Mouse (Mus musculus): ENCODE measurements around the gene Axin2.

DNA sequence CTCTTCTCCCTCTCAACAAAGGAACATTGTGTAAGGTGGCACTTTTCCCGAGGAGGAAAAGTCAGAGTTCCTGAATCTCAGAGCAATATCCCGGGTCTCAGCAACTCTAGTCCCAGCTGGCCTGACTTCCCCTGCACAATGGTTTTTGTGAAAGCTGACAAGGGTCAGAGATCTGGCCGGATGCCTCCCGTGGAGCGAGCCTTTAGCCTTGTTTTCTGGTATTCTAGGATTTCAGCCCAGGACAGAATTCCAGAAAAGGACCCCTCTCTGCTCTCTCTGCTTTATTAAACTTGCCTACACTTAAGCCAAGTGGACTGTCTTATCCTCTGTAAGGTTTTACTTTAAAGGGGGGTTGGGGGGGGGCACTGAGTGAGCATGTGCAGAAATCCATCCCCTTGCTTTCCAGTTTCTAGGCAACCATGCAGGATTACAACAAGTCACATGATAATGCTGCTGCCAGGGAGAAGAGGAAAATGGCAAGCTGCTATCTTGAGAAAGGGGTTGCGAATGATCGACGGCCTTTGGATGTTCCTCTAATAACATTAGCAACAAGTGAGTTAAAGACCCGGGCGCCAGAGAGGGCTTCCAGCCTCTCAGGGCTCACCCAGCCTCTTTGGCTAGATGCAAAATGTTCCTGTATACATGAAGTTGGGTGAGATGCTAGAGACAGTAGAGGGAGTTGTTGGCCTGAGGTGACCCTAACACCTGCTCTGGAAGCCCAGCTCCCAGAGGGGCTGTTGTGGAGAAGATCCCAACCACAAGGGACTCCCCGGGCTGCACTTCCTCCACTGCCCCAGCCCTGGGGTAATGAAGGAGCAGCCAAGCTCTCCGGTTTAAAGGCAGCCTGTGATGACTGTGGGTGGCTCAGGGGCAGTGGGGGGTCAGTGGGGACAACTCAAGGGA is 2.5 kb upstream of the Axin2 start:
- no peak for TF ChIP-seq UBTF (IDR thresholded peaks at IDR 0.05; ENCODE audit: low read depth, low read length)
- TF ChIP-seq POLR2A (IDR thresholded peaks at IDR 0.05; ENCODE audit: low read depth, low read length): no peak
- peak; percentile 93 for TF ChIP-seq EP300 (IDR thresholded peaks at IDR 0.05; ENCODE audit: low read length)
- no peak for TF ChIP-seq POLR2AphosphoS2 (IDR thresholded peaks at IDR 0.05; ENCODE audit: low read depth, low read length)
- TF ChIP-seq MAX (IDR thresholded peaks at IDR 0.05; ENCODE audit: low read length): peak; percentile 70
- peak; percentile 82; the same call in 1 of the 2 replicates for TF ChIP-seq MAFK (IDR thresholded peaks at IDR 0.05; ENCODE audit: insufficient replicate concordance, low read length)
- TF ChIP-seq CTCF (conservative IDR thresholded peaks at IDR 0.05 in 1 of 2, IDR thresholded peaks at IDR 0.05 in 1 of 2; ENCODE audit: low read depth in 2 of 2, low read length in 2 of 2): peak in 1 of 2 experiments; percentile 50; a peak in 2 of 4 replicates
